Mouse (Mus musculus) thymus, adult 2 months (tissue): ENCODE data around the gene Svep1.

ENCODE experiments used
- CTCF ChIP-seq: fragments of 200-500 bp; IDR thresholded peaks from 2 replicates; pipeline ENCODE4 v1.5.1; 2012; ENCODE audit warnings: mild to moderate bottlenecking, control low read depth, low read length, moderate library complexity, borderline replicate concordance; ENCODE audit not compliant: control insufficient read depth, poor library complexity, insufficient read depth; ENCODE audit errors: extremely low read depth
- POLR2A ChIP-seq: fragments of 200-500 bp; IDR thresholded peaks from 2 replicates; pipeline ENCODE4 v1.6.1; 2012; ENCODE audit warnings: mild to moderate bottlenecking, low read length, control low read depth, moderate library complexity; ENCODE audit not compliant: control insufficient read depth, poor library complexity, insufficient read depth; ENCODE audit errors: extremely low read depth

GRCm38 (mm10) chr4:58050276-58050675 is 156.4 kb downstream of the Svep1 start:
- TF ChIP-seq CTCF (no peak), POLR2A (no peak)
